Mouse (Mus musculus) thymus, adult 2 months (tissue): ENCODE results near the gene Ndst4. TPM values are rescaled to one million over a fixed set of nuclear protein-coding genes. Genes with fewer than 3 reads are reported as not detected.

Experiments
- DNase-seq: peaks from one replicate; pipeline ENCODE4 v3.0.0; 2021
- H3K27ac ChIP-seq: fragments of 200-500 bp; 2 replicates; pipeline ENCODE4 v1.5.1; 2012; ENCODE audit warnings: low read length, control low read depth; ENCODE audit not compliant: control insufficient read depth, insufficient read depth
- H3K27me3 ChIP-seq: fragments of 200-500 bp; 2 replicates; pipeline ENCODE4 v1.6.1; 2012; ENCODE audit warnings: mild to moderate bottlenecking, low read length, moderate library complexity, mixed read lengths; ENCODE audit not compliant: control insufficient read depth, insufficient read depth
- H3K36me3 ChIP-seq: fragments of 200-500 bp; 2 replicates; pipeline ENCODE4 v1.6.1; 2012; ENCODE audit warnings: mild to moderate bottlenecking, low read length, moderate library complexity; ENCODE audit not compliant: control insufficient read depth, insufficient read depth
- H3K4me1 ChIP-seq: fragments of 200-500 bp; replicated peaks from 2 replicates; pipeline ENCODE4 v1.6.1; 2012; ENCODE audit warnings: low read length; ENCODE audit not compliant: control insufficient read depth, insufficient read depth
- H3K4me3 ChIP-seq: fragments of 200-500 bp; 2 replicates; pipeline ENCODE4 v1.5.1; 2012; ENCODE audit warnings: mild to moderate bottlenecking, low read length, control low read depth, moderate library complexity; ENCODE audit not compliant: control insufficient read depth, insufficient read depth
- CTCF ChIP-seq: fragments of 200-500 bp; IDR thresholded peaks from 2 replicates; pipeline ENCODE4 v1.5.1; 2012; ENCODE audit warnings: mild to moderate bottlenecking, control low read depth, low read length, moderate library complexity, borderline replicate concordance; ENCODE audit not compliant: control insufficient read depth, poor library complexity, insufficient read depth; ENCODE audit errors: extremely low read depth
- POLR2A ChIP-seq: fragments of 200-500 bp; IDR thresholded peaks from 2 replicates; pipeline ENCODE4 v1.6.1; 2012; ENCODE audit warnings: mild to moderate bottlenecking, low read length, control low read depth, moderate library complexity; ENCODE audit not compliant: control insufficient read depth, poor library complexity, insufficient read depth; ENCODE audit errors: extremely low read depth
- polyA plus RNA-seq: library from polyadenylated mRNA; depleted of rRNA; stranded (reverse); fragments of >200 nt; gene quantifications from 2 replicates; pipeline ENCODE4 v1.2.3, GENCODE M21; 2012

Gene Ndst4
- polyA plus RNA-seq, 1 experiment: not detected

DNA sequence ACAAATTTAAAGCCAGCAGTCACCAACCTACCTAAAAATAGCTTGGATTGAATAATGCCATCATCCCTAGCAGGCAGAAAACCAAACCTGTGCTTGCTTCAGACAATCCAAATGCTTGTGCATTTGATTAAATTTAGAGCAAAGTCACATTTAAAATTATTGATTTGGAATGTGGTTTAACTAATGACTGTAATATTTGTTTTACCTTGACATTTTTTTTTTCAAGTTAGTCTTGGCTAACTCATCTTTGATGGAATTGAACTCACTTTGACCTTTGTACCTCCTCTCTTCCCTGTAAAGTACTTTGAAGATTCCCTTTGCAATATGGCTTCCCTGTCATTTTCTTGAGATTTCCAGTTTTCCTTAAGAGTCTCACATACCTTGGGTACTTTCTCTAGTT is 356.8 kb downstream of the Ndst4 start:
- no peak for DNase-seq
- Histone ChIP-seq H3K4me1 (no peaks in the 10 kb centered on the region), H3K36me3 (no peaks in the 10 kb centered on the region), H3K27me3 (no peaks in the 10 kb centered on the region), H3K27ac (no peak overlapping the region), H3K4me3 (no peak overlapping the region)
- TF ChIP-seq CTCF (no peak), POLR2A (no peak)
